ENCODE assay signal across 13 mouse cellular contexts in genomic region chr16:12588889-12589288, GRCm38 (mm10).
A peak's percentile ranks its signal among the peaks of the same experiment; 100 is the strongest.
DNase-seq lines count a peak whose midpoint lies in the region; ATAC-seq and TF ChIP-seq lines count a peak whose summit lies in the region.
"Had no signal": no experiment of that assay in that cellular context is flagged by ENCODE, and none has a peak within 500 bp of the region (broad histone marks: within the 10 kb centered on the region; RNA-seq: fewer than 3 reads in every experiment).

No protein-coding gene starts in this region.

- H3K27ac ChIP-seq in limb, embryonic 11.5 days (replicated peaks; ENCODE audit: low read depth, low read length), result no peak overlapping the region
- no peak overlapping the region for H3K27ac ChIP-seq in limb, embryonic 10.5 days
- H3K27ac ChIP-seq in ES-E14 (ENCODE audit: insufficient read depth, low read depth, low read length, poor library complexity, severe bottlenecking), result no peak overlapping the region
- H3K27ac ChIP-seq: liver, embryonic 13.5 days; midbrain, embryonic 15.5 days had no signal

- 0 out of 2 replicates have a peak, but pooled peaks have one; percentile 3 for ATAC-seq in limb, embryonic 11.5 days (ENCODE audit: insufficient number of reproducible peaks, low FRiP score, low TSS enrichment, low read depth)
- no peak for ATAC-seq in cerebellum, adult (ENCODE audit: insufficient number of reproducible peaks, low FRiP score, low TSS enrichment)
- ATAC-seq: midbrain, embryonic 15.5 days had no signal

- in situ Hi-C loops in ES-E14 (cut with MboI; ENCODE audit: low sequenced_read_pairs in 2 of 2, unreplicated experiment in 2 of 2), result no loop called here

- H3K4me3 ChIP-seq in limb, embryonic 11.5 days (ENCODE audit: low read depth, low read length), result no peak overlapping the region
- no peak overlapping the region for H3K4me3 ChIP-seq in limb, embryonic 10.5 days
- H3K4me3 ChIP-seq in ES-E14 (ENCODE audit: insufficient read depth in 1 of 2, low read depth in 1 of 2, low read length in 2 of 2, poor library complexity in 1 of 2, severe bottlenecking in 1 of 2), result no peak overlapping the region
- H3K4me3 ChIP-seq: liver, embryonic 13.5 days; midbrain, embryonic 15.5 days had no signal

- H3K36me3 ChIP-seq in limb, embryonic 11.5 days (ENCODE audit: control insufficient read depth, insufficient read depth, low read length), result no peaks in the 10 kb centered on the region
- H3K36me3 ChIP-seq in limb, embryonic 10.5 days, result no peaks in the 10 kb centered on the region
- H3K36me3 ChIP-seq in ES-E14 (ENCODE audit: control insufficient read depth, insufficient read depth, low read length, poor library complexity, severe bottlenecking), result no peaks in the 10 kb centered on the region
- H3K36me3 ChIP-seq: liver, embryonic 13.5 days; midbrain, embryonic 15.5 days had no signal

- no peaks in the 10 kb centered on the region for H3K4me1 ChIP-seq in limb, embryonic 11.5 days (ENCODE audit: control insufficient read depth, insufficient read depth, low read length)
- no peaks in the 10 kb centered on the region for H3K4me1 ChIP-seq in limb, embryonic 10.5 days
- no peaks in the 10 kb centered on the region for H3K4me1 ChIP-seq in ES-E14 (ENCODE audit: control insufficient read depth in 2 of 2, insufficient read depth in 2 of 2, low read length in 2 of 2, poor library complexity in 1 of 2)
- H3K4me1 ChIP-seq: liver, embryonic 13.5 days; midbrain, embryonic 15.5 days had no signal

- no peak overlapping the region for H3K9ac ChIP-seq in limb, embryonic 11.5 days (ENCODE audit: low read length)
- H3K9ac ChIP-seq in ES-E14 (ENCODE audit: insufficient read depth, low read depth, low read length, poor library complexity, severe bottlenecking), result no peak overlapping the region
- H3K9ac ChIP-seq: liver, embryonic 13.5 days; midbrain, embryonic 15.5 days had no signal

- peak; percentile 3 to 11 for DNase-seq in heart, adult 18-20 months
- DNase-seq in heart, postnatal 25 days (ENCODE audit: low spot score), result no peak
- DNase-seq in limb, embryonic 11.5 days (ENCODE audit: low spot score), result no peak
- no peak for DNase-seq in limb, embryonic 10.5 days (ENCODE audit: low spot score)
- DNase-seq in ES-E14 (ENCODE audit: low read depth, low spot score), result peak; percentile 27
- DNase-seq in embryo, embryonic 11.5 days (ENCODE audit: low read depth, low spot score), result peak; percentile 4
- no peak for DNase-seq in T-cell, adult 2 months (ENCODE audit: low spot score)
- DNase-seq: adrenal gland, postnatal 25 days; heart, postnatal 36 days; liver, embryonic 13.5 days; thymus, postnatal 36 days had no signal

- intact Hi-C loops in heart, postnatal 25 days (cut with DNase I), result no loop called here

- no peaks in the 10 kb centered on the region for H3K9me3 ChIP-seq in limb, embryonic 11.5 days (ENCODE audit: control insufficient read depth, low read length)
- no peaks in the 10 kb centered on the region for H3K9me3 ChIP-seq in limb, embryonic 10.5 days (replicated peaks)
- no peaks in the 10 kb centered on the region for H3K9me3 ChIP-seq in ES-E14 (ENCODE audit: control insufficient read depth, insufficient read depth, low read depth, low read length)
- H3K9me3 ChIP-seq: liver, embryonic 13.5 days; midbrain, embryonic 15.5 days had no signal

- H3K27me3 ChIP-seq in limb, embryonic 11.5 days (ENCODE audit: control insufficient read depth, insufficient read depth, low read length), result no peaks in the 10 kb centered on the region
- H3K27me3 ChIP-seq in limb, embryonic 10.5 days (ENCODE audit: low read depth, poor library complexity, severe bottlenecking), result no peaks in the 10 kb centered on the region
- H3K27me3 ChIP-seq: liver, embryonic 13.5 days; midbrain, embryonic 15.5 days had no signal

- H3K4me2 ChIP-seq in limb, embryonic 11.5 days (ENCODE audit: low read depth, severe bottlenecking), result no peak overlapping the region
- H3K4me2 ChIP-seq: liver, embryonic 13.5 days; midbrain, embryonic 15.5 days had no signal

TF ChIP-seq in ES-E14, 5 proteins besides CTCF, POLR2A, EP300 and RAD21:
- TF ChIP-seq HCFC1 (IDR thresholded peaks at IDR 0.05; ENCODE audit: borderline replicate concordance, insufficient read depth, low read length) (no peak), ZC3H11A (IDR thresholded peaks at IDR 0.05; ENCODE audit: borderline replicate concordance, low read depth, low read length) (peak; percentile 52; the same call in 1 of the 2 replicates), ZNF384 (IDR thresholded peaks at IDR 0.05; ENCODE audit: low read depth, low read length) (peak; percentile 46; the same call in 1 of the 2 replicates), MAFK (IDR thresholded peaks at IDR 0.05; ENCODE audit: insufficient read depth, low read depth, low read length) (no peak)

Comparison
In these comparisons a context has a peak if more than half of its experiments do, and no peak if none do; other contexts are left out.
1. DNase-seq: peak in heart, adult 18-20 months (2 of 2), ES-E14 (single experiment) and embryo, embryonic 11.5 days (single experiment); none in heart, postnatal 25 days (single experiment), limb, embryonic 11.5 days (single experiment), limb, embryonic 10.5 days (single experiment) and T-cell, adult 2 months (single experiment).